Mouse (Mus musculus): ENCODE measurements around the gene Slc9a9. TPM values are rescaled to one million over a fixed set of nuclear protein-coding genes. Genes with fewer than 3 reads are reported as not detected.

The Slc9a9 gene
- polyA plus RNA-seq, 1 experiment from 2014 or later = 4.9 TPM

DNA sequence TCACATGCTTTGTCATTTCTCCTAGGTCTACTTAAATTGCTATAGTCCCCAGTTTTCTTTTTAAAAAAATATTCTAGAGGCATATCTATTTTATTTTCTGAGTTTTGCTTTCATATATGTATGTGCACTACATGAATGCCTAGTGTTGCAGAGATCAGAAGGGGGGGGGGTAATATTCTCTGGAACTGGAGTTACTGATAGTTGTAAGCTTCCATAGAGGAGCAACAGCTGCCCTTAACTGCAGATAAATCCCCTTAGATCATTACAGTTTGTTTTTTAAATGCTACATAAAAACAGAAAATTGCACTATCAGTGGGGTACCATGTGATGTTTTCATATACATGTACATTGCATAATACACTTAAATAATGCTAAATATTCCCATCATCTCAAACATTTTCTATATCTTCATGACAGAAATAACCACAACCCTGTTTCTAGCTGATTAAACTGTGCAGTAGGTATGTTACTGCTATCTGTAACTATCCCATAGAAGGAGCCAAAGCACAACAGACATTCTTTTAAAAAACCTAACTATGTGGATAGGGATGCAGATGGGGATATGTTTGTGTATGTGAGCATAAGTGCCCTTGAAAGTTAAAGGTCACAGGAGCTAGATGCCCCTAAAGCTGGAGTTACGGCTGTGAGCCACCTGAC, 17.6 kb downstream of the Slc9a9 start:
- Histone ChIP-seq H3K4me3 (no peak overlapping the region), H3K27me3 (no peaks in the 10 kb centered on the region), H3K4me1 (no peaks in the 10 kb centered on the region), H3K9ac (no peak overlapping the region), H3K9me3 (replicated peaks) (no peaks in the 10 kb centered on the region), H3K4me2 (replicated peaks) (no peak overlapping the region), H3K27ac (no peak overlapping the region), H3K36me3 (no peaks in the 10 kb centered on the region)
- WGBS = 95% methylated on average over 1 of the region's 1 CpGs
- ATAC-seq (ENCODE audit: low FRiP score) = no peak

DNA sequence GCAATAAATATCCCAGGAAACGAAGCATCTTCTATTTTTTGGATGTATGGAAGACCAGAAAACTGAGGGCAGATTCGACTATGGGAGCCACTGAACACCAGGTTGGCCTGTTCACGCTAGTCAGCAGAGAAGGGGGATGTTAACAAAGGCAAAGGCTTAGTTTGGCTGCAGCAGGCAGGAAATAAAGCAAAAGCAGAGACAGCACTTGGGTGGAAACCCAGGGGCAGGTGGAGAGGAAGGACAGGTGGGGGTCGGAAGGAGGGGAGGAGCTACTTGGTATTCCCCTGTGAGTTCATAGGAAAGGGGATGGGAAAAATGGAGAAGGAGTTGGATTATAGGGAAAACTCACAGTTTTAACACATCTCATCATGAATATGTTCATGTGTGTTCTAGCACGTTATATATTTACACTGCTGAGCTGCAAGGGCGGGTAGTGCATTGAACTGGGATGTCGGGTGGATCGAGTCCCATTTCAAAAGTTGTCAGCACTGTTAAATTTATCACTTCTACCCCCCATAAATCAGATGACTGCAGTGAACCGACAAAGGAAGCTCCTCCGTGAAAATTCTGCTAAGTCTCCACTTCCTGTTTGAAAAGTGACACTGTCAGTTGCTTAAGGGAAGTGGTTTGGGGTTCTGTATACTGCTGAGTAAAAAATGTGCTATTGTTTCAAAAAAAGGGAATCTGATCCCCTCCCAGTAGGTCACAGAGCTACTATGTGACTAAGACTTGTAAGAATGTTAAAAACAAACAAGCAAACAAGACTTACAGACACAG, 21.8 kb downstream of the Slc9a9 start:
- no peak for ATAC-seq (ENCODE audit: low FRiP score)
- Histone ChIP-seq H3K36me3 (no peaks in the 10 kb centered on the region), H3K4me1 (no peaks in the 10 kb centered on the region), H3K27me3 (no peaks in the 10 kb centered on the region), H3K27ac (no peak overlapping the region), H3K4me3 (no peak overlapping the region), H3K9ac (no peak overlapping the region), H3K4me2 (replicated peaks) (no peak overlapping the region), H3K9me3 (replicated peaks) (no peaks in the 10 kb centered on the region)
- 64% methylated on average over 10 of the region's 10 CpGs for WGBS

DNA sequence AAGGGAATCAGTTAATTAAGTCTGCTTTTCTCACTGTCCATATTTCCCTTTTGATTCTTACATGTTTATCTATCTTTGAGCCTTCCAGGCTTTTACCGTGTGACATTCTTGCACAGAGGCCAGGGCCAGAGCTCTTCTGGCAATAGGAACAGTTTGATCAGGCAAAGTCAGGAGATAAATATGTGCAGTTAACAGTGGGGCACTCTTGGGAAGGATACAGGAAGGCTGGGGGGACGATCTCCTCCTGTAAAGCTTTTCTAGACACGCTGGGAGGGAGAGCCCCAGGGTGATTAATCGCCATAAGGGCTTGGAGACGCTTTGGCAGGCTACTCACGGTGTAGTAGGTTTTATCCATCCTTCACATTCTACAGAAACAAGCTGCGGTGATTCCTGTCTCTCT, 22.4 kb downstream of the Slc9a9 start:
- H3K4me3 ChIP-seq = no peak overlapping the region
- H3K9ac ChIP-seq = no peak overlapping the region
- ATAC-seq (ENCODE audit: low FRiP score) = no peak
- 43% methylated on average over 7 of the region's 7 CpGs for WGBS
- H3K4me2 ChIP-seq (replicated peaks) = no peak overlapping the region
- H3K4me1 ChIP-seq = peaks cover 2% of the 10 kb centered on the region; the same call in 1 of the 2 replicates
- H3K9me3 ChIP-seq (replicated peaks) = no peaks in the 10 kb centered on the region
- no peaks in the 10 kb centered on the region for H3K36me3 ChIP-seq
- H3K27me3 ChIP-seq = no peaks in the 10 kb centered on the region
- H3K27ac ChIP-seq = no peak overlapping the region

DNA sequence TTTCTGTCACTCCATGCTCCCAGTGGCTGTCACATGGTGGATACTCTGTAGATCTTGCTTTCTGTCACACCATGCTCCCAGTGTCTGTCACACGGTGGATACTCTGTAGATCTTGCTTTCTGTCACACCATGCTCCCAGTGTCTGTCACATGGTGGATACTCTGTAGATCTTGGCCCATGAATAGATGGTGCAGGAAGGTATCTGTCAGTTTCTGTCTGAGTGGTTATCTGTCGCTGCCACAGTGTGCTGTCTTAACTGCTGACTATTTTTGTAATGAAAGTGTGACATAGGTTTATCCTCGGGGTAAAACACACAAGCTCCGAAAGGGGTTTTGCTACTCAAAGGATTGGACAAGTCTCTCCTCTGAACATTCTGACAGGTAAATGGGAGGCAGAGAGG, 24.5 kb downstream of the Slc9a9 start:
- Histone ChIP-seq H3K36me3 (no peaks in the 10 kb centered on the region), H3K27me3 (no peaks in the 10 kb centered on the region), H3K27ac (no peak overlapping the region), H3K4me1 (peaks cover 2% of the 10 kb centered on the region; the same call in 1 of the 2 replicates), H3K9me3 (replicated peaks) (no peaks in the 10 kb centered on the region), H3K4me3 (no peak overlapping the region), H3K4me2 (replicated peaks) (no peak overlapping the region), H3K9ac (no peak overlapping the region)
- 88% methylated on average over 4 of the region's 4 CpGs for WGBS
- no peak for ATAC-seq (ENCODE audit: low FRiP score)

DNA sequence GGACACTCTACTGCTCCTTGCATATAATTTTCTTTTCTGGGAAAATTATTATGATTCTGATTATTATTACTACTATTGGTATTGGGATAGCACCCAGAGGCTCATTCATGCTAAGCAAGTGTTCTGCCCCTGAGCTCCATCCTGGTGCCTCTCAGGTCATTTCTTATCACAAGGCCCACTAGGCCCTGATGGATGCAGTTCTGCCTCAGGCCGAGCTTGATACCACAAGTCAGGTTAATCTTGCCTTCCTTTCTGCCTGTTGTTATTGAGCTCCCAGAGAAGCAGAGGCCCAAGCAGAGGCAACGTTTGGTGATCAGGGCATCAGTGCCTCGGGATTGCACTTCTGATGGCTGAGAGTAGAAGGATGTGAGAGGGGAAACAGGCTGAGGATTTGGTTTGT, 25.3 kb downstream of the Slc9a9 start:
- Histone ChIP-seq H3K4me1 (peaks cover 2% of the 10 kb centered on the region; the same call in 1 of the 2 replicates), H3K4me3 (no peak overlapping the region), H3K27me3 (no peaks in the 10 kb centered on the region), H3K9ac (no peak overlapping the region), H3K36me3 (no peaks in the 10 kb centered on the region), H3K4me2 (replicated peaks) (no peak overlapping the region), H3K27ac (no peak overlapping the region), H3K9me3 (replicated peaks) (no peaks in the 10 kb centered on the region)
- WGBS = 79% methylated on average over 3 of the region's 3 CpGs
- ATAC-seq (ENCODE audit: low FRiP score) = no peak

DNA sequence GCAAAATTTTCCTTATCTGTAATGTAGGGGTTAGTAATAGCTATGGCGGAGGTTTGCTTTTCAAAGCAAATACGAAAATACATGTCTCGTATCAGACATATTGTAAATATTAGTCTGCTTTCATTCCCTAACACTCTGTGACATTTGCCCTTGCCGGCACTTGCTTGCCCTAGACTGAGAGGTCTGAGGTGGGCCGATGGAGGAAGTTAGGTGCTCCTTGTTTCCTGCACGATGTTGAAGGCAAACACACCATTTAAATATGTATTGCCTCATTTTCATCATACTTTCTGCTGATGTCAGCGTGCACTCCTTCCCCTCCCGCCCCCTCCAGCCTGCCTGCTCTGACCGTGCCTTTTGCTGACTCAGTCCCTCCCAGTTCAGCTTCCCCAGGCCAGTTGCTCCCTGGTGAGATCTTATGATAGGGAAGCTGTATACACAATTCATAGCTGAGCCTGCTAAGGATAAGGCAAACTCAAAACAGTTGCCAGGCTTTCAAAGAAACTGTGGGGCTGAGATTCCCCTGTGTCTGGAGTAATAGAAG, 26.9 kb downstream of the Slc9a9 start:
- 69% methylated on average over 9 of the region's 9 CpGs for WGBS
- H3K4me2 ChIP-seq (replicated peaks) = no peak overlapping the region
- no peaks in the 10 kb centered on the region for H3K27me3 ChIP-seq
- H3K4me1 ChIP-seq = peaks cover 8% of the 10 kb centered on the region
- no peak overlapping the region for H3K9ac ChIP-seq
- no peaks in the 10 kb centered on the region for H3K36me3 ChIP-seq
- H3K4me3 ChIP-seq = no peak overlapping the region
- H3K27ac ChIP-seq = no peak overlapping the region
- no peaks in the 10 kb centered on the region for H3K9me3 ChIP-seq (replicated peaks)
- ATAC-seq (ENCODE audit: low FRiP score) = no peak

DNA sequence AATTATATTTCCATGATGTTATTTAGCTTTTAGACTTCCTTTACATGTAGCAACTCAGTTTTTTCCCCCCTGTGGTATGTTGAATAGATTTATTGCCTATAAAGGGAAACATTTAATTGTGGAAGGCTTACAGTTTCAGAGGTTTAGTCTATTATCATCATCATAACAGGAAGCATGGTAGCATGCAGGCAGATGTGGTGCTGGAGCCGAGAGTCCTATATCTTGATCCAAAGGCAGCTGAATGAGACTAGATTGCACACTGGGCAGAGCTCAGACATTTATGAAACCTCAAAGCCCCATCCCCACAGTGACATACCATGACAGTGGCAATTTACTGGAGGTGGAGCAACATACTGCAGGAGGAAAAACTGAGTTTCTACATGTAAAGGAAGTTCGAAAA, 28.5 kb downstream of the Slc9a9 start:
- Histone ChIP-seq H3K27ac (no peak overlapping the region), H3K9me3 (replicated peaks) (no peaks in the 10 kb centered on the region), H3K4me1 (peaks cover 9% of the 10 kb centered on the region), H3K9ac (no peak overlapping the region), H3K4me3 (no peak overlapping the region), H3K36me3 (no peaks in the 10 kb centered on the region), H3K27me3 (no peaks in the 10 kb centered on the region), H3K4me2 (replicated peaks) (no peak overlapping the region)
- no peak for ATAC-seq (ENCODE audit: low FRiP score)
- WGBS = 85% methylated on average over 2 of the region's 2 CpGs

DNA sequence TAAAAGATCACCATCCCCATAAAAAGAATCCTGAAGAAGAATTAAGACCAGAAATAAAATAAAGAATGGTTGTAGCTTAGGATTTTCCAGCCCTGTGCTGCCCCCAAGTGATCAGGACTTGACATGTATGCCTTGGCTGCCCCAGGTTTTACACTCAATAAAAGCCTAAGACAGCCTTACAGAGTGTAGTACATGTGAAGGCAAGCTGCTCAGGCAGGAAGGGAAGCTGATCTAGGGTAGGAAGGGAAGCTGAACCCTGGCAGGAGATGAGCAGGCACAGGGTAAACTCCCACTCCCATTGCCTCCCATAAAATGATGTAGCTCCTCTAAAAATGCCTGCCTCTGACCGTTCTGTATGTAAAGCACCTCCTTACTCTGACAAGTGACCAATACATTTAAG, 30.8 kb downstream of the Slc9a9 start:
- no peaks in the 10 kb centered on the region for H3K9me3 ChIP-seq (replicated peaks)
- no peaks in the 10 kb centered on the region for H3K27me3 ChIP-seq
- no peak overlapping the region for H3K4me2 ChIP-seq (replicated peaks)
- H3K4me1 ChIP-seq = peaks cover 9% of the 10 kb centered on the region
- no peaks in the 10 kb centered on the region for H3K36me3 ChIP-seq
- ATAC-seq (ENCODE audit: low FRiP score) = peak; percentile 53; the same call in 1 of the 2 replicates
- no peak overlapping the region for H3K27ac ChIP-seq
- H3K9ac ChIP-seq = no peak overlapping the region
- 71% methylated on average over 1 of the region's 1 CpGs for WGBS
- no peak overlapping the region for H3K4me3 ChIP-seq

DNA sequence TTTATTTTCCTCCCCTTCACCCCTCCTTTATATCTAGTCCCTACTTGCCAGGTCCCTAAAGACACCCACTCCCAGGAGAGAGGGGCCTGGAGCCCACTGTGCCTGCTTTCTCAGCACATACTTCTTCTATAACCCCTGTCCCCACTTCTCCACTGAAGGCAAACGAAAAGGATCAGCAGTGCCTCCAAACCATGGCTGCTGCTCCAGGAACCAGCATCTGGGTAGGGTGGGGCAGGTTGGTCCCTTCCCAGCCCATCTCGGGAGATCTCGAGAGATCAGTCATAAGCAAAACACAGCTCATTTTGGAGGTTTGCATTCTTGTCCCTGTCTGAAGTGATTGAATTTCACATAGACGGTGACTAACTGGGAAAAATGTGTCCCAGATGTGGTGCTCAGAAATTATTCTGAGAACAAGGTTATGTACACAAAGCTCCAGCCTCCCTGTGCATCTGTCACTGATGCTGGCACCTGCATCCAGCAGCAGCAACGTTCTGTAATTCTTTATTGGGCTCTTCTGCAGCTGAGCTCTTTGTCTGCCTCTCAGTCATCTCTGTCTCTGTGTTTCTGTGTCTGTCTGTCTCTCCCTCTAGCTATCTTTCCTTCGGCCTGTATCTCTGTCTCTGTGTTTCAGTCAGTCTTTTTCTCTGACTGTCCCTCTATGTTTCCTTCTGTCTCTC, 31.6 kb downstream of the Slc9a9 start:
- peaks cover 9% of the 10 kb centered on the region for H3K4me1 ChIP-seq
- 53% methylated on average over 6 of the region's 6 CpGs for WGBS
- no peaks in the 10 kb centered on the region for H3K27me3 ChIP-seq
- H3K4me2 ChIP-seq (replicated peaks) = no peak overlapping the region
- peak; percentile 26; the same call in 1 of the 2 replicates for ATAC-seq (ENCODE audit: low FRiP score)
- H3K9me3 ChIP-seq (replicated peaks) = no peaks in the 10 kb centered on the region
- no peaks in the 10 kb centered on the region for H3K36me3 ChIP-seq
- no peak overlapping the region for H3K9ac ChIP-seq
- no peak overlapping the region for H3K4me3 ChIP-seq
- H3K27ac ChIP-seq = peak overlapping the region; percentile 60

DNA sequence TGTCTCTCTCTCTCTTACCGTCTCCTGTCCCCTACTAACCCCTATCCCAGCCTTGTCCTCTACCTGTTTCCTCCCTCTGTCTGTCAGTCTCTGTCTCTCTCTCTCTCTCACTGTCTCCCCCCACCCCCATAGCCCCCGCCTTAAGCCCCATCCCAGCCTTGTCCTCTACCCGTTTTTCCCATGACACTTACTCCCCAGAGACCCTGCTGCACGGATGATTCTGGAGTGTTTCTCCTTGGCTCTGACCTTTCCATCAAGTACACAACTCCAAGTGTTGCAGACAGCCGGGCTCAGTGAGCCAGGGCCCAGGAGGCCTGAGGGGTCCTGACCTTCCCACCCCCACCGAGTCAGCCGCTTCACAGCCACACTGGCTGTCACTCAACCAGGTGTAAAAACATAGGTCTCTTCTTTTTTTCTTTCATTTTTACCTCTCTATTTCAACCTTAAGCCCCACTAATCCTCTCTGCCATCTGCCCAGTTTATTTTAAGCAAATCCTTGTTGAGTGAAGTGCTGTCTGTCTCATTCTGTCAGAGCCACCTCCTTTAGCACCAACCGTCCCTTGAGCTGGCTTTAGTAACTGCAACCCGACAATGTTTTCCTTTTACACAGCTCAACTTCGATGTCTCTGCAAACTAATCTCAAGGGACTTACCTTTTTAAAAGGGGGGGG, 32.4 kb downstream of the Slc9a9 start:
- no peaks in the 10 kb centered on the region for H3K36me3 ChIP-seq
- no peaks in the 10 kb centered on the region for H3K27me3 ChIP-seq
- H3K4me1 ChIP-seq = peaks cover 7% of the 10 kb centered on the region
- no peak overlapping the region for H3K4me2 ChIP-seq (replicated peaks)
- H3K9me3 ChIP-seq (replicated peaks) = no peaks in the 10 kb centered on the region
- 0 out of 2 replicates have a peak, but pooled peaks have one; percentile 45 for ATAC-seq (ENCODE audit: low FRiP score)
- H3K27ac ChIP-seq = no peak overlapping the region
- H3K4me3 ChIP-seq = no peak overlapping the region
- no peak overlapping the region for H3K9ac ChIP-seq
- 53% methylated on average over 10 of the region's 10 CpGs for WGBS

DNA sequence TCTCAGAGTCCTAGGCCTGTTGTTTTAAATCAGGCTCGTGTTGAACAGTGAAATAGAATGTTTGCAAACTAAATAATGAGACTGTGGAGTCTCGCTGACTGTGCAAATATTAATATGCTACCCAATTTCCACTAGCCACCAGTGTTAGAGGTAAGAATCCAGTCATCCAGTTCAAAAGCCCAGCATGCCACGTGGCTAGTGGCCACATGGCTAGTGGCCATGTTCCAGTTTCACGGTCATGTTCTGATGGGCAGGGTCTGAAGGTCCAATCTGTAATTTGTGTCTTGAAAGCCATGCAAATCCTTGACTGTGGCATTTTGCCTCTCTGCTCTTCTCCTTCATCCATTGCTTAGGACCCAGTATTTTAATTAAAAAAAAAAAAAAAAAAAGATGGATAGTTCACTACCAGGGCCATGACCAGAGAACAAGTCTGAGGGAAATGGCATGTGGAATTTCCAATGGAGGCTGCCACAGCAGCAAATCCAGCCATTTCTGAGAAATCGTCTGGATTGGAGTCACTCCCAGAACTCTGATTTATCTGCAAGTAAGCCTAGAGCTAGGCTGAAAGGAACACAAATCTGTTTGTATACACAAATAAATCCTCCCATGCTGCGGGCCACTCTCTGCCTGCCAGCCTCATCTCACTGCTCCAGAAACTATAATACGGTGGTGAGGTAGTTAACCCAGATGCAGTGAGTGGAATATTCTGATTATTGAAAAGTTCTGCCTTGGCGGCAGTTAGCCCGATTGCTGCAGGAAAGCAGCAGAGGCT, 35.5 kb downstream of the Slc9a9 start:
- 89% methylated on average over 9 of the region's 9 CpGs for WGBS
- no peak for ATAC-seq (ENCODE audit: low FRiP score)

More for the DNA sequence above, 35.5 kb downstream of the Slc9a9 start:
- H3K4me2 ChIP-seq (replicated peaks) = no peak overlapping the region
- no peaks in the 10 kb centered on the region for H3K36me3 ChIP-seq
- H3K9ac ChIP-seq = no peak overlapping the region
- no peaks in the 10 kb centered on the region for H3K9me3 ChIP-seq (replicated peaks)
- H3K27me3 ChIP-seq = no peaks in the 10 kb centered on the region
- peaks cover 7% of the 10 kb centered on the region for H3K4me1 ChIP-seq
- no peak overlapping the region for H3K27ac ChIP-seq
- no peak overlapping the region for H3K4me3 ChIP-seq
